Mouse (Mus musculus): ENCODE data around the gene Cryaa.
"Not testable (repeated sequence)": the region's sequence is repeated elsewhere in the genome, so short reads cannot be mapped to it uniquely, and the experiment has no call there.

Cryaa gene

DNA sequence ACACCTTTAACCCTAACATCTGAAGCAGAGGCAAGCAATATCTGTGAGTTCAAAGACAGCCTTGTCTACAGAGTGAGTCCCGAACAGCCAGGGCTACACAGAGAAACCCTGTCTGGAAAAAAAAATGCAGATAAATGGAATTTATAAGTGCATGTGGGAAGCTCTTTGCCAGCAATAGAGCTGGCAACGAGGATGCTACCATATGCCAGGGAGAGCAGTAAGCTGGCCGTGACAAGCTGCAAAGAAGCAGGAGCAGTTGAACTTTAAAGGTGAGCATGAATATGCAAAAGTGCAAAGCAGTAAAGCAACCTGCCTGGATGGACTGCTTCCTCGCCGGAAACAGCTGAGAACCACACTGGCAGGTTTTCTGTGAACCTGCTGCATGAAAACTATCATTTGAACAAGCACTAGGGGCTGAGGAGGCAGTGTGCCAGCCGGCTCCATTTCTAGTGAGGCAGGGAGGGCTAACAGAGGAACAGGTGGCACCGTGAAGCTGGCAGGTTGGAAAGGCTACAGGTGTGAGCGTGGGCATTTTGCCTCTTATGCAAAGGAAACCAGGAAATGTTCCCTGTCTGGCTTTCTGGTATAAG lies 16.9 kb upstream of the Cryaa start:
- no peak for DNase-seq (ENCODE audit: low spot score in 2 of 2)

DNA sequence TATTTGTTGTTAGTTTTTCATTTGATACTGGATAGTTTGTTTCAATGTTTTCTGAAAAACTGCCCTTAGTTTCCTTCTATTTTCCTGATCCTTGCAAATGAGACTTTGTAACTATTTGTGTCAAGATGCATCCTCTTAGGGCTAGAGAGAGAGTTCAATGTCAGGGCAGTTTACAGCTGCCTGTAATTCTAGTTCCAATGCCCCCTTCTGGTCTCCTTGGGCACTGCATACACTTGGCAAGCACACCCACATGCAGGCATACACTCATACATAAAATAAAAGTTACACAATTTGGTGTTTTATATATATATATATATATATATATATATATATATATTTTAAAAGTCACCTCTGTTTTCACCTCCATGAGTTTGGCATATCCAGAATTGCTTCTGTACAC lies 14.8 kb upstream of the Cryaa start:
- DNase-seq (ENCODE audit: low spot score in 2 of 2) = peak in 1 of 2 experiments; percentile 47

DNA sequence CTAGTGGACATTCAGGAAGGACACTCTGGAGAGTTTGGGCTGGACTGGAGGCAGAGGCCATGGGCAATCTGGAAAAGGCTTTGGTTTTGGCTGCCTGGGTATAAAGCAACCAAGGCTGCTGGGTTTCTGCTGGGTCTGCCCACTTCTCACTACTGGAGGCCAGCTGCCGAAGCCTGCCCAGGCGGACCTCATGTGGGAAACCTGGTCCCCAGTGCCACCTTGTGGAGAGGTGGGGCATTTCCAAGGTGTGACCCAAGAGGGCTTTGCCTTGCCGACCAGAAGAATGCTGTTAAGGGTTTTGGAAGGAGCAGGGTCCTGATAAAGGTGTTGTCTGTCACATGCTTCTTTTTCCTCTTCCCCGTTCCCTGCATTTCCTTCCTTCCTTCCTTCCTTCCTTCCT lies 12.8 kb upstream of the Cryaa start:
- peak; percentile 68 to 87 for DNase-seq (ENCODE audit: low spot score in 2 of 2)

DNA sequence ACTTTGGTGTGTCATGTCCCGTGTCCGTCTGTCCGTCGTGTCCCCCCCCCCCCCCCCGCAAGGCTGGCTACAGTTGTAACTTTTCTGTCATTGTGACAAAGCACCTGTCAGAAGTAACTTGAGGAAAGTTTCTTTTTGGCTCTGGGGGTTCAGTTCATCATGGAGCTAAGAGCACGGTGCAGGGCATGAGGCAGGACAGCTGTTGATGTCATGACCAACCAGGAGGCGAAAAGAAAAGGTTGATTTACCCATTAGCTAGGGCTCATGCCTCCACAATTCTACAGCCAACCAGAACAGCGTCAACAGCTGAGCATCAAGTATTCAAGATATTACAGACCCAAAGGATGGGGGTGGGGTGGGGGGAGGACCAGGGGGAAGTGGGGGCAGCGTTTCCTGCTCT lies 9.3 kb upstream of the Cryaa start:
- no peak for DNase-seq (ENCODE audit: low spot score in 2 of 2)

DNA sequence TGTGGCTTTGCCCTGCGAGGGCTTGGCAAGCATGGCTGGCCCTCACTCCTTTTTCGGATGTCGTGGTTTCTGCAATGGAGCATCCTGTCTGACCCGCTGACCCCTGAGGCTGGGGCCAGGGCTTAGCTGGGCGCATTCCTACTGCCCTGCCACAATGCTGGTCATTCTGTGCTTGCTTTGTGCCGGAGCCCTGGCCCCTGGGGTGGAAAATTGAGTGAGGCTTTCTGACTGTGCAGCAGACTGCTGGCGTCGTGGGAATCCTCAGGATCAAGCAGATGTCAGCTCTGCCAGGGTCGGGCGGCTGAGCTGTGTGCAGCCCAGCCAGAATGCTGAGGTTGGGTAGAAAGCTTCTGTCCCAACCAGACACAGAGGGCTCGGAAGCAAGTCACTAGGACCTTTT lies 7.4 kb upstream of the Cryaa start:
- DNase-seq (ENCODE audit: low spot score in 2 of 2) = no peak

DNA sequence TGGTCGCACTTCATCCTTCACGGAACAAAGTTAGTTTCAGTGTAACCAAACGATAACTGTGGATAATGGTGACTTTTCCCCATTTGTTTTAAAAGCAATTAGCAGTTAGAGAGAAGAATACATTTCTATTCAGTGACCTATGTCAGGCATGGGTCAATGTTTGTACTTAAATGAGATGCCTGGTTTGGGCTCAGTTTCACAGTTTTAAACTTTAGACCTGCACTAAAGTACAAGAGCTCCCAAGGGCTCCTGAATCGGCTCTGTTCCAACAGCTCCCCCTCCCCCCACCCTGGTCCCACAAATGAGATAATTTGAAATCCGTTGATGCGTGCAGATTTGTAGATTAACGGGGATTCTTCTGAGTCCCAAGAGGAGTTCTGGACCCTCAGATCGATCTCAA lies 5.9 kb upstream of the Cryaa start:
- no peak for DNase-seq (ENCODE audit: low spot score in 2 of 2)

DNA sequence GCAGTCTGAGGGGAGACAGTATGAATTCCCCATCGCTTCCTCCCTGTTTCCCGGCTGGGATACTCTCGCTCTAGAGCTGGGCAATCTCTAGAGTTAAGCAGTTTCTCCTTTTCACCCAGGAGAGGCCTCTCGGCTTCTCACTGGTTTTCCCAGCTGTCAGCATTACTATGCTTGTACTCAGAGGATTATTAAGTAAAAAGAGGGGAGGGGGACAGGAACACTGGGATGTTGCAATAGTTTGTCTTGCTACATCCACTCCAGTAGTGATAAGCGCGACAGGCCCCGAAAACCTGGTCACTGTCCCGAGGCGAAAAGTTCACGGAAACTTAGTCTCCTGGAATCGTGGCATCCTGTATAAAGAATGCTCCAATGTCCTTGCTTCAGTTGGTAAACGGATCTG lies 5.3 kb upstream of the Cryaa start:
- DNase-seq (ENCODE audit: low spot score in 2 of 2) = no peak

DNA sequence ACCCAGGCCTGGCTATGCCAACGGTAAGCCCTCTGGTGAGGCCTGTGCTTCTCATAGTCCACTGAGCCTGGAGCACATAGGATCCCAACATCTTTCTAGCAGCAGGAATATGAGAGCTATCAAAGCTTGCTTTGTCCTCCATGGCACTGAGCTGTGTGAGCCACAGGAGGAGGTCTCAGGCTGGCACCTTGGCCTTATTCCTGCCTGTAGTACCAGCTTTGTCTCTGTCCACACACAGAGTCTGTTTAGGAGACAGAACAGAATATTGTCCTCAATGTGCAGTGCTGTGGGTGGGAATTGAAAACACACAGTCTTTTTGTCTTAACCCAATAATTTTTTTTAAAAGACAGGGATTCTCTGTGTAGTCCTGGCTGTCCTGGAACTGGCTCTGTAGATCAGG lies 3.2 kb upstream of the Cryaa start:
- DNase-seq (ENCODE audit: low spot score in 2 of 2) = no peak

DNA sequence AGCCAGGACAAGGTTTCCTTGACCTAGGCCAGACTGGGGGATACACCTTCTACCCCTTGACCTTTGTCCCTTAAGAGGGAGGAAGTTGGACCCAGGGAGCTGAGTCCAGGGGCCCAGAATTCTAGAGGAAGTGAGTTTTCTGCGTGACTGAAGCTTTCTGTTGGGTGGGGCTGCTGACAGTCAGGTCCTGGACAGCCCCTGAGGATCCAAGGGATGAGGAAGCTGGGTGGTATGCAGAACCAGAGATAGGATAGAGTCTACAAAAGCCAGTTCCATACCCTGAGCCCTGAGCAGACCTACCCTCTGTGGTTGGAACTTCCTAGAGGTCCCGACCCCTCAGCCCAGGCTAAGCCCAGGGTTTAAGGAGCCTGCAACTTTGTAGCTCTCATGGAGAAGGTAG lies 2.8 kb downstream of the Cryaa start:
- DNase-seq (ENCODE audit: low spot score in 2 of 2) = no peak

DNA sequence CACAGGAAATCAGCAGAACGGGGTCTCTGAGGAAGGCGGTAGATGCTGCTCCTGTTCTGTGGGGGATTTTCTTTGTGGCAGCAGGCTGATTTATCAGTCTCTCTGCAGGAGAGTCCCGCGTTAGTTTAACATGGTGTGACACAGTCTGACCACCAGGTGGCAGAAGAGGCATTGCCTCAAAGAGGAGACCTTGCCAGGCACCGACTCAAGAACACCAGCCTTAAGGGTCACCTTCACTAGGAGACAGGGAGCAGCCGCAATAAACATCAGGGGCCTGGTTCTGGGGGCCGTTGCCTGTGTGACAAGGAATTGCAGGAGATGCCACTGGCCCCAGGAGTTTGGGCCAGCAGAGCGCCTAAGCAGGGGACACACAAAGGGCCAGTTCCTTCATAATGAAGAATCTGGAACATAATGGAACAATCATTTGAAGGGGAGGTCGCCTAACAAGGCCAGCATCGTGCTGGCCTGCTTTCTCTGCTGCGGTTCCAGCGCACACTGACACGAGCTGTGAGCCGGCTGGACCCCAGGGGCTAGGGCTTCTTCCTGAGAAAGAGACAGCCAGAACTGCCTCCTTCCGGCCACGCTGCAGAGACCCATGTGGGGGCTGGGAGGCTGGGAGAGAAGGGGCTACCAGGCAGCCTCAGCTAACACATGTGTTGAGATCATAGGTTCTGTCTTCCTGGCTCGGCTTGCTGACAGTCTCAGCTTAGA lies 8.1 kb downstream of the Cryaa start:
- DNase-seq (ENCODE audit: low spot score in 2 of 2) = peak; percentile 62 to 83

DNA sequence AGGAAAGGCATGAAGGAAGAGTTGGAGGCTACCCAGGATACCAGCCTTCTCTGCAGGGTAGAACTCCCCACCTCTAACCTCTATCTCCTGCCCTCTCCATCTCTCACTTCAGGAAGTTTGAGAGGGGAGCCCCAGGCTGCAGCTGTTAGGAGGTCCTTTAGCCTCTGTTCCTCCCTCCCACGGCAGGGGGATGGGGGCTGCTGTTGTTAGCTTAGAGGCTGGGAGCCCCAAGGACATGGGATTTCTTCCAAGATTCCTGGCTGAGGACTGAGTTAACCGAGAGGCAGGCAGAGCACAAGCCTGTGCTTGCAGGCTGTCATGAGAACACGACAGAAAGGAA lies 8.6 kb downstream of the Cryaa start:
- DNase-seq (ENCODE audit: low spot score in 2 of 2) = no peak

DNA sequence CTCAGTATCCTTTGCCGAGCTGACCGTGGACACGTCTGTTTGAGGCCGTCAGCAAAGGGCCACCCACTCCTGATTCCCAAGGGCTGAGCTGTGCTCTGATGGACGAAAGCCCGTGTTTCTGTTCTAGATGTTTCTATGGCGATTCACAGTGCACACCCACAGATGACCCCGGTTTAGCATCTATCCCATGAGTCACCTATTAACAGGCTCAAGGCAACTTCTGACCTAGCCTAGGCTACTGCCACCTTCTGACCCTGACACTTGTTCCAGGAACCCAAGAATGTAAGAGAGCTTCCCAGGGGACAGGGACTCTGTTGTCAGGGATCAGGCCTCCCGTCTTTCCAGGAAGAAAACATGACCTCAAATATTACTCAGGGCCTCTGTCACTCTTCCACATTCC lies 10.5 kb downstream of the Cryaa start:
- no peak for DNase-seq (ENCODE audit: low spot score in 2 of 2)

DNA sequence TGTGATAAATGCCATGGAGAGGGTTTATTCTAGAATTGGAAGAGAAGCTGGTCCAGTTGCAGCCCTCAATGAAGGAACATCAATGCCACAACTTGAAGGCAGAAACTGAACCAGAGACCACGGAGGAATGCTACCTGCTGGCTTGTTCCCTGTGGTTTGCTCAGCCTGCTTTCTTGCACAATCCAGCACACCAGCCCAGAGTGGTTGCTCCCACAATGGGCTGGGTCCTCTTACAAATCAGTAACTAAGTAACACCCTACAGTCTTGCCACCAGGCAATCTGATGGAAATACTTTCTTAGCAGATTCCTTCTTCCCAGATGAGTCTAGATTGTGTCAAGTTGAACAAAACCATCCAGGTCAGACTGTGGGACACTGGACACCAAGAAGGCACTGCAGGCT lies 12.0 kb downstream of the Cryaa start:
- no peak for DNase-seq (ENCODE audit: low spot score in 2 of 2)

DNA sequence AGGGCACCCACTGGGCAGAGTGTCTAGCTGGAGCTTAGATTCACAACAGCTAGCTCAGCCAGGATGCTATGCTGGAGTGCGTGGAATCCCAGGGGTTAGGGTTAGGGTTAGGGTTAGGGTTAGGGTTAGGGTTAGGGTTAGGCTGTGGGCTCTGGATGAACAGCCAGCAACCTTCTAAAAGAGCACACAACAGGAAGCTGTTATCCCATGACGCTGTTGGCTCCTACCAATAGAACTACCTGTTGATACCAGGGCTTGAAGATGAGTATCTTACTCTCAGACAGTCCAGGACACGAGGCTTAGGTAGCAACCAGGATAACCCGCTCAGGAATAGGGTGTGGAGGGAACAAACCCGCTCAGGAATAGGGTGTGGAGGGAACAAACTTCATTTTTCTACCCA lies 15.3 kb downstream of the Cryaa start:
- no peak for DNase-seq (ENCODE audit: low spot score in 2 of 2)

DNA sequence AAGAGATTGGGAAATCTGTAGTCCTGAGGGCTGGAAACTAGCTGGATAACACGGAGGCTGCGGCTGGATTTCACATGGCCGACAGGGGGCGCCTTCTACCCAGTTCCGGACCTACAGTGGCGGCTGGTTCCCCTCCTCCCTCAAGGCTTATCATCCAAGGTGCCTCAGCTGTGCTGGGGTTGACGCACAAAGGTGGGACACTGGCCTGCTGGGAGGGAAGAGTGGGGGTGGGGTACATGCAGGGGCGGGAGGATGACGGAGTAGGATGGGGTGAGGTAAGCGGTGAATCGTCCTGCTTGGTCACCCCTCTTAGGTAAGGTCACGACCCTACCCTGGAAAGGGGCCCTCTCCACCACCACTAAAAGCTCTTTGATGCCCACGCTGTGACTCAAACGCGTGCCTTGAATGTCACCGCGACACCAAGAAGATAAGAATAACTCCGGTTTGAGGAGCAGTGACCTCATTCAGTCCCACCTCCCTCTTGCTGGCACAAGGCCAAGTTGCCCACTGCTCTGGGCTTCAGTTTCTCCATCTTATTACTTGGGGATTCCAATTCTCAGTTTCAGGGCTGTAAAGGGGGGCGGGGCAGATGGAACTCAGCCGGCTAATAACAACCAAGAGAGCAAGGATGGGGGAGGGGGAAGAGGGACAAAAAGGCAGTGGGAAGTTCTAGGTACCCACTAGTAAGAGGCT lies 15.9 kb downstream of the Cryaa start:
- DNase-seq (ENCODE audit: low spot score in 2 of 2) = peak; percentile 64 to 81

DNA sequence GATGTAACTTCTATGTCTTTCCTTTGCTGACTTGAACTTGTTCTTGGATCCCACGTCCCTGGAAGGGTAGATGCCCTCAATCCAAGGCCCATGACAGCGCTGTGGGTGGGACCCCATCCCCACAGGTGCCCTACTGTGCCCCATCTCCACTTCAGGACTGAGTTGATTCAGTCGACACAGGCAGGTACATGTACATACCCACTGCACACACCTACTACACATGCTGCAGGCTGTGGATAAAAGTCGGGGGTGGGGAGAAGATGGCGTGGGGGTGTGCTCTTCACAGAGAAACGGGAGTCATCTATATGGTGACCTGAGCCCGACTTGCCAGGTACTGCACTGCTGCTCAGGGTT lies 16.4 kb downstream of the Cryaa start:
- no peak for DNase-seq (ENCODE audit: low spot score in 2 of 2)

DNA sequence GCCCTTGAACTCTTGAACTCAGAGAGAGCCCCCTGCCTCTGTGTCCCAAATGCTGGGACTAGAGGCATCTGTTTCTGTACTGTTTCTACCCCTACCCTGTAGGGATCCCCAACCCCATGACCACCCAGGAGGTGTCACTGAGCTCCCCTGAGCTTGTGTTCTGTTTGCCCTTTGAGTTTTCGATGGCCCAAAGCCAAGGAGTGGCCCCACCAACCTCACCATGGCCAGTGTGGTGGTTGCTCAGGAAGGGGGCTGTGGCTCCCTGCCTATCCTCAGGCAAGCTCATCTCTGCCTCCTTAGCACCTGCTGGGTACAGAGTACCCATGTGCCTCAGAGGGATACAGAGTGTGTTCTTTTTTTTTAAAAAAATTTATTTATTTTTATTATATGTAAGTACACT lies 17.3 kb downstream of the Cryaa start:
- no peak for DNase-seq (ENCODE audit: low spot score in 2 of 2)

DNA sequence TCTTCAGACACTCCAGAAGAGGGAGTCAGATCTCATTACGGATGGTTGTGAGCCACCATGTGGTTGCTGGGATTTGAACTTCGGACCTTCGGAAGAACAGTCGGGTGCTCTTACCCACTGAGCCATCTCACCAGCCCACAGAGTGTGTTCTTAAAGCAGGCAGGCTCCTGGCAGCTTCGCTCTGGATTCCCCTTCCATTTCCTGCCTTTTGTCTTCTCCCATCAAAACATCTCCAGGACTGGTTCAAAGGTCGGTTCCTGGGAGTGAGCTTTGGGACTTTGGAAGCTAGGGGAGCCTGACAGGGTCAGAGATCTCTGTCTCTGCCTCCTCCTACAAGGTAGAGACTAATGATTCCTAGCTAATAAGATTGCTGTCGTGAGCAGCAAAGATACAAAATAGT lies 17.7 kb downstream of the Cryaa start:
- DNase-seq (ENCODE audit: low spot score in 2 of 2) = not testable (repeated sequence)

DNA sequence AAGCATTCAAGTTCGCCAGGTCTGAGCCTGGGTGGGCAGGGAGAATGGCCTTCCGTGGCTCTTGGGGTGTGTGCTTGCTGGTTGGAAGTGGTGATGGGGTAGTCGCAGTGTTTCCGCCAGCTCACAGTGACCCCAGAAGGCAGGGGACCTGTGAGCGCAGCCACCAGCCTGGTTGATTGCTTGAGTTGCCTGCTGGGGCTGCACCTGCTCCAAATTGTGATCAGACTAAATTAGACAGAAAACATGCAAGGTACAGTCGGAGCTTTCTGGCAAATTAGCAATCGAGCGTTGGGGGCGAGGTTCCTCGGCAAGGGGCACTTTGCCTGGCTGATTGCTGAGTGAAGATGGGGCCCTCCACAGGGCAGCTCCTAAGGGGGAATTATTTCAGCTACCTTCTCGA lies 20.7 kb downstream of the Cryaa start:
- no peak for DNase-seq (ENCODE audit: low spot score in 2 of 2)

DNA sequence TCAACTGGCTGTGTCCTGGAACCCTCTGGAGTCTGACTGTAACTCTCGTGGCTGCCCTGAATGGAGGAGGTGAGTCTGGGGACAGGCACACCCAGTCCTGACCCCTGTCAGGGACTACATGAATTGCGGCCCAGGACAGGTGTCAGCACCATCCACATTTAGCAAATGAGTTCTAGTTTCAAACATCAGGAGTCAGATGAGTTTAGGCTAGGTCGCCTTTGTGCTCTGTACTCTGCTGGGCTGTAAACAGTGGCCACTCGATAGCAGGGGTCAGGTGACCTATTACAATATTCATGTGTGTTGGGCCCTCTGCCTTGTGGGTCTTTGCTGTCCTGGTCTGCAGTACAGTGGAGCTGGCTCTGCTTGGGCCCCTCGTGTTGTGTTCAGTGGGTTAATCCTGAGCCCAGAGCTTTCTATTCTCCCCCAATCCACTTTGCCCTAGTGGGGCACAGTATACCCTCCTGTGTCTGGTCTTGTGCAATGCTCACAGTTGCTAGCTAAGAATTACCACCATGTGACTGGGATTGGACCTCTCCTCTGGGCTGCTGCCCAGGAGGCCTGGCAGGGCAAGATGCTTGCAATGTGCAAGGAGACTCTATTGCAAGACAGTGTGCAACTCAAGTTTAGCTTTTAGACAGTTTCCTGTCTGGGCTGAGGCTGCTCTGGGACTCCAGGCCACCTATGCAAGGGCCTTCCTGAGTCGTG lies 25.8 kb downstream of the Cryaa start:
- no peak for DNase-seq (ENCODE audit: low spot score in 2 of 2)

DNA sequence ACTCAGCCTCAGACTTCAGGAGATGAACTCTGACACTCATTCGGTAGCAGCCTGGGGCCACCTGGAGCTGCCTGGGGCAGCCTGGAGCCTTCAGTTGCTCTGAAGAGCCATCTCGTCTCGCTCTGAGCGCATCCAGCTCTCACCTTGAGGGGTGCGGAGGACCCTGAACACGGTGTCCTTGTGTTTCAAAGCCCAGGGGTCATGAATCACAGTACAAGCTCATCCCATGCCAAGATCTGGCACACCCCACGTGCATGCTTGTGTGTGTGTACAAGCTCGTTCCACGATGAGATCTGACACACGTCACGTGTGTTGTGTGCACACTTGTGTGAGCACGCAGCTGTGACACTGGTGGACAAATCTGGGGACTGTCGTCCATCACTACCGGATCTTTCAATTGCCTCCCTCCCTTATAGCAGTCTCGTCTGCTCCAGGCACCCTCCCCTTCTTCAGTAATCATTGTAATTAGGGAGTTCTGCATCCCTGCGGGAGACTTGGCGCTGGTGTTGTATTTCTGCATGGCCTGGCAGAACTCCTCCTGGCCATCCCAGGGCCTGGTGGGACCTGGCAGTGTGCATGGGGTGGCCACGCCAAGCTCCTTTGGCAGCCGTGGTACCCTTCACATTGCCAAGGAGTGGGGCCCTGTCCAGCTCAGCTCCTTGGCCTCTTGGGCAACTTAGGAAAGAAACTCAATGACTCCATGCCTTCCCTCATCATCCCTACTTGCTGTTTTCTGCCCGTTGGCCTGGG lies 27.8 kb downstream of the Cryaa start:
- no peak for DNase-seq (ENCODE audit: low spot score in 2 of 2)

DNA sequence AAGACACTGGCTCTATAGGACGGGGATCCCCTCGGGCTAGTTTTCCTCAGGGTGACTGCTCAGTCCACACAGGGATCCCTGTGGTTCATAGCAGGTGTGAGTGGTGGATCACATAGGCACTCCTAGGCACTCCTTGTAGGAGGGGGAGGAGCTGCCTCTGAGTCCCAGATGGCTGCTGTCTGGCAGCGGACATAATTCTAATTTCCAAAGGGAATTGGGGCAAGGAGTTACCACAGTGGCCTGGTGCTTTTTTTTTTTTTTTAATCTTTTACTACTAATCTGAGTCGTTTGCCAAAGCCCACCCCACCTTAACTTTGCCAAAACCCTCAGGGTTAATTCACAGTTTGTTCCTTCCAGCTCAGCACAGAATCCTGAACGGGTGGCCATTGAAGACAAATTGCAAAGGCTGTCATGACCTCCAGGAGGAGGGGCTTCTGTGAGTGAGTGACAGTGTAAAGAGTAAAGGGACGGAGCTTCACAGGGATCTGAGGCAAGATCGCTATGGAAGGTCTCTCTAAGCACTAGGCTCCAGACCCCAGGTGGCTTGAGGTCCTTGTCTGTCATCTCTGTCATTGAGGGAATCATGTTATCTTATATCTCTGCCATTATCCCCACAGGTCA lies 31.6 kb downstream of the Cryaa start:
- DNase-seq (ENCODE audit: low spot score in 2 of 2) = no peak

Data from spleen, postnatal 10 days (tissue).